8 mouse cellular contexts compared by ENCODE assay signal in genomic region chr3:61363161-61363988, GRCm38 (mm10). TPM values are rescaled to one million over a fixed set of nuclear protein-coding genes. Genes with fewer than 3 reads are reported as not detected.
DNase-seq lines count a peak whose midpoint lies in the region; ATAC-seq lines count a peak whose summit lies in the region.

No protein-coding gene starts in this region.

- H3K36me3 ChIP-seq in hindbrain, embryonic 12.5 days: no peaks in the 10 kb centered on the region

- H3K9ac ChIP-seq in hindbrain, embryonic 12.5 days: peak overlapping the region; percentile 89

- H3K4me3 ChIP-seq in hindbrain, embryonic 12.5 days: peak overlapping the region; percentile 91

- H3K9me3 ChIP-seq in hindbrain, embryonic 12.5 days (replicated peaks): no peaks in the 10 kb centered on the region

- H3K4me1 ChIP-seq in hindbrain, embryonic 12.5 days: peaks cover 23% of the 10 kb centered on the region

- H3K27me3 ChIP-seq in hindbrain, embryonic 12.5 days: no peaks in the 10 kb centered on the region

- DNase-seq in NIH3T3 (ENCODE audit: low read depth): peak; percentile 96
- DNase-seq in cerebellum, postnatal 10 days: peak; percentile 90 to 93
- peak; percentile 92 to 96 for DNase-seq in frontal cortex, postnatal 10 days (ENCODE audit: low spot score in 2 of 2)
- peak; percentile 91 to 98 for DNase-seq in layer of hippocampus, postnatal 14 days (ENCODE audit: low spot score in 2 of 2)
- DNase-seq in lung, postnatal 14 days: peak; percentile 87
- DNase-seq in retina, adult 2 months (ENCODE audit: low read depth, low spot score): peak; percentile 61
- DNase-seq in thymus, postnatal 36 days: peak; percentile 86 to 90

- peak overlapping the region; percentile 91 for H3K27ac ChIP-seq in hindbrain, embryonic 12.5 days

- H3K4me2 ChIP-seq in hindbrain, embryonic 12.5 days (replicated peaks): peak overlapping the region; percentile 90

- ATAC-seq in hindbrain, embryonic 12.5 days (ENCODE audit: low FRiP score): peak; percentile 93

- under 1% methylated on average over 30 of the region's 30 CpGs for WGBS in hindbrain, embryonic 12.5 days

RNA-seq across cellular contexts. Expression of gene Rap2b, which starts 1.9 kb away (rescaled TPM):
- 15.4 and 17.8 TPM in 2 replicates for polyA plus RNA-seq in hindbrain, embryonic 12.5 days (2016; fragmentation: Nextera tagmentation; extraction: Ambion mirVana)
- total RNA-seq in layer of hippocampus, postnatal 14 days (2021): 10 to 100 TPM; 47.4 to 50.0 TPM

RNA-seq across cellular contexts. Expression of gene B430305J03Rik, which starts 2.4 kb away (rescaled TPM):
- not detected in 2 replicates for polyA plus RNA-seq in hindbrain, embryonic 12.5 days (2016; fragmentation: Nextera tagmentation; extraction: Ambion mirVana)
- total RNA-seq in layer of hippocampus, postnatal 14 days (2021): 1 to 10 TPM; 1.9 to 2.9 TPM

Comparison
In these comparisons a context has a peak if more than half of its experiments do, and no peak if none do; other contexts are left out.
1. Peak in every context shown above with its lines: DNase-seq, ATAC-seq, H3K4me3 ChIP-seq and H3K27ac ChIP-seq.